Mouse (Mus musculus) C2C12 (cell line): ENCODE measurements around the gene Rnase12.

ENCODE experiments used
- CEBPB ChIP-seq: IDR thresholded peaks from one replicate; pipeline ENCODE4 v1.6.1; 2011; ENCODE audit warnings: low read depth, mild to moderate bottlenecking, control low read depth, moderate library complexity
- CTCF ChIP-seq: IDR thresholded peaks from one replicate; pipeline ENCODE4 v1.5.1; 2011; ENCODE audit not compliant: control insufficient read depth, insufficient read depth, insufficient read length
- MAX ChIP-seq: IDR thresholded peaks from one replicate; pipeline ENCODE4 v1.6.1; 2011; ENCODE audit warnings: mild to moderate bottlenecking, control low read depth
- MYOD1 ChIP-seq: IDR thresholded peaks from one replicate; pipeline ENCODE4 v1.6.1; 2011; ENCODE audit warnings: low read depth; ENCODE audit not compliant: control insufficient read depth, insufficient read length
- USF1 ChIP-seq: IDR thresholded peaks from one replicate; pipeline ENCODE4 v1.6.1; 2011; ENCODE audit warnings: low read depth, mild to moderate bottlenecking, control low read depth, moderate library complexity

DNA sequence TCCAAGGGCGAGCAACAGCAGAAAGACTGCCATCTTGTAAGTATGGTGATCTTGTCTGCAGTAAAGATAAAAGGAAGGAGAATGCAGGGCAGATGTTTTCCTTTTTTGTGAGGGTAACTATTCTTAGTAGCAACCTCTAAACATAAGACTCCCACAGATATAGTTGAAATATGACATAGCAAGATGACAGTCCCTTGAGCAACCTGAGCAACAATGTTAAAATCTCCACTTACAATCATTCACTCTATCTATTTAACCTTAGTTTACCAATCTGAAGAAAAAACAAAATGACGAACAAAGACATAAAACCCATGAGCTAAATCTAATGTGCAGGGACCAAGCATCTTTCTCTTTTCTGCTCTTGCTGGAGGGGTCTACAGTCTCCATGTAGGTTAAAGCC, 7.4 kb downstream of the Rnase12 start, which contains the start of gene Rnase11:
- TF ChIP-seq CTCF (no peak), MAX (no peak), MYOD1 (no peak), USF1 (no peak), CEBPB (no peak)
